Mouse (Mus musculus) adrenal gland, postnatal 25 days (tissue): ENCODE results near the gene Ctdspl. TPM values are rescaled to one million over a fixed set of nuclear protein-coding genes. Genes with fewer than 3 reads are reported as not detected.

Experiments used
- DNase-seq: peaks from one replicate; pipeline ENCODE4 v3.0.0; 2021; ENCODE audit warnings: mixed read lengths
- total RNA-seq: library from RNA; stranded (reverse); gene quantifications from 2 replicates; pipeline ENCODE4 v1.2.3, GENCODE M21; 2021

Ctdspl gene
- total RNA-seq, 1 experiment from 2014 or later = 31.3 TPM

GRCm38 (mm10) chr9:118920798-118921515 is 5.3 kb upstream of the Ctdspl start:
- DNase-seq = peak; percentile 84

GRCm38 (mm10) chr9:118921926-118922325 is 4.3 kb upstream of the Ctdspl start:
- no peak for DNase-seq

GRCm38 (mm10) chr9:118924554-118925085 is 1.6 kb upstream of the Ctdspl start:
- DNase-seq = no peak

GRCm38 (mm10) chr9:118925286-118926110 is 755 bp upstream of the Ctdspl start:
- DNase-seq = peak; percentile 97

- peak; percentile 67 for DNase-seq
These were observed 552 bp downstream of the Ctdspl start for GRCm38 (mm10) chr9:118926688-118927321.

GRCm38 (mm10) chr9:118927501-118927900 is 1.2 kb downstream of the Ctdspl start:
- no peak for DNase-seq

- no peak for DNase-seq
These were observed 1.8 kb downstream of the Ctdspl start for GRCm38 (mm10) chr9:118928007-118928406.

GRCm38 (mm10) chr9:118928656-118929055 is 2.4 kb downstream of the Ctdspl start:
- no peak for DNase-seq

- no peak for DNase-seq
These were observed 4.4 kb downstream of the Ctdspl start for GRCm38 (mm10) chr9:118930611-118931010.

- DNase-seq = no peak
These were observed 7.5 kb downstream of the Ctdspl start for GRCm38 (mm10) chr9:118933800-118934199.

GRCm38 (mm10) chr9:118934319-118934718 is 8.1 kb downstream of the Ctdspl start:
- DNase-seq = no peak

- DNase-seq = no peak
These were observed 8.8 kb downstream of the Ctdspl start for GRCm38 (mm10) chr9:118935098-118935497.

- DNase-seq = no peak
These were observed 9.8 kb downstream of the Ctdspl start for GRCm38 (mm10) chr9:118936071-118936470.

GRCm38 (mm10) chr9:118937515-118937914 is 11.3 kb downstream of the Ctdspl start:
- DNase-seq = no peak

- no peak for DNase-seq
These were observed 13.2 kb downstream of the Ctdspl start for GRCm38 (mm10) chr9:118939410-118939809.

GRCm38 (mm10) chr9:118939831-118940230 is 13.6 kb downstream of the Ctdspl start:
- DNase-seq = no peak

- peak; percentile 41 for DNase-seq
These were observed 14.4 kb downstream of the Ctdspl start for GRCm38 (mm10) chr9:118940591-118941207.

GRCm38 (mm10) chr9:118942030-118942429 is 15.8 kb downstream of the Ctdspl start:
- DNase-seq = no peak

GRCm38 (mm10) chr9:118943941-118944340 is 17.7 kb downstream of the Ctdspl start:
- no peak for DNase-seq

- DNase-seq = no peak
These were observed 18.1 kb downstream of the Ctdspl start for GRCm38 (mm10) chr9:118944388-118944787.

- no peak for DNase-seq
These were observed 22.2 kb downstream of the Ctdspl start for GRCm38 (mm10) chr9:118948486-118948885.

- DNase-seq = no peak
These were observed 22.9 kb downstream of the Ctdspl start for GRCm38 (mm10) chr9:118949124-118949523.
